Mouse (Mus musculus) olfactory bulb, adult 2 months (tissue): ENCODE data around the gene Ipmk.

Experiments used
- CTCF ChIP-seq: fragments of 200-500 bp; IDR thresholded peaks from 2 replicates; pipeline ENCODE4 v1.5.1; 2012; ENCODE audit warnings: low read depth, mild to moderate bottlenecking, low read length, moderate library complexity; ENCODE audit not compliant: insufficient read depth
- POLR2A ChIP-seq: fragments of 200-500 bp; IDR thresholded peaks from 2 replicates; pipeline ENCODE4 v1.6.1; 2012; ENCODE audit warnings: mild to moderate bottlenecking, low read depth, low read length, moderate library complexity; ENCODE audit not compliant: insufficient read depth

DNA sequence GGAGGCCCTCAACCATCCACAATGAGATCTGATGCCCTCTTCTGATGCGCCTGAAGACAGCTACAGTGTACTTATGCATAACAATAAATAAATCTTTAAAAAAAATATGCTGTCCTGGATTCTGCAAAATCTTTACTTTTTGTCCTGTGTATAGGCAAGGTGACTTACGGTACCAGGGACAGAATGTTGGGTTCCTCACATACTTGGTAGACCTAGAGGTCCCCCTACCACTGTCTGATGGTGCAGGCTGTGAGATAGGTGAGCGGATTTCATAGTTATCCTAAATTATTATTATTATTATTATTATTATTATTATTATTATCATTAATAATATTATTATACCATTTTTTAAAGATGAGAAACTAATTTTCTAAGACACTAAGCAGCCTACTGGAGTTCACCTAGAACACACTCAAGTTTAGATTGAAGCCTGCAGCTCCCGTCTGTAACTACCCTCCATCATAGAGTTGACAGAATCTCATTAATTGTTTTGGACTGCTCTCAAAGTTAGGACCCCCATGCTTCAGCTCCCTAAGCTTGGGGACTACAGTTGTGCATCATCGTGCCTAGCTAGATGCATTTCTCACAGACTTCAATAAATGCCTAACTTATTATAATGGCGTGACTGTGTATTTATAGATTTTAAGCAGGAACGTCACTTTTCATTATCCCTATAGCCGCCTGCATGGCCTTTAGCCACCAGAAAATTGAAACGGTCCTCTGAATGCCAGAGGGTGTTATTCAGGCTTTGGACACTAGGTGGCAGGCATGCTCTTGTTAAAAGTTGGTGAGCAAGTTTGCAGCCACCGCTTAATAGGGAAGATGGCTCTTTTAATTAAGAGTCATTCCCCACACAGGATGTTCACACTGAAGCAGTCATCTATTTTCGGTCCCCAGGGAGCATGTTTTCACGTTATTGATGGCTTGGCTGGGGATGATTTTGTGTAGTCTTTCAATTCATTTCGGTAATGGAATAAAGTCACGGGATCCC, 74.8 kb downstream of the Ipmk start:
- TF ChIP-seq POLR2A (no peak), CTCF (no peak)
